Mouse (Mus musculus) heart, embryonic 10.5 days (tissue): ENCODE measurements at regions not wholly inside any gene's neighbourhood (a gene's known extent, or its start where the extent isn't known, plus 50 kb on each side); places are given as distances from the start of the nearest gene placed in this dataset.
"Not testable (repeated sequence)": the region's sequence is repeated elsewhere in the genome, so short reads cannot be mapped to it uniquely, and the experiment has no call there.

Experiments
- DNase-seq: peaks from one replicate; pipeline ENCODE4 v3.0.0-alpha.2; 2017; ENCODE audit warnings: low spot score
- H3K27ac ChIP-seq: fragments of 300-500 bp; sonication (generic); 2 replicates; pipeline ENCODE4 v1.5.1; 2016; ENCODE audit warnings: mild to moderate bottlenecking
- H3K27me3 ChIP-seq: fragments of 300-500 bp; sonication (generic); 2 replicates; pipeline ENCODE4 v1.6.1; 2016; ENCODE audit warnings: mild to moderate bottlenecking; ENCODE audit not compliant: poor library complexity, insufficient read depth, severe bottlenecking
- H3K36me3 ChIP-seq: fragments of 300-500 bp; sonication (generic); 2 replicates; pipeline ENCODE4 v1.6.1; 2016; ENCODE audit warnings: mild to moderate bottlenecking, moderate library complexity
- H3K4me1 ChIP-seq: fragments of 300-500 bp; sonication (generic); 2 replicates; pipeline ENCODE4 v1.6.1; 2016; ENCODE audit warnings: mild to moderate bottlenecking
- H3K4me3 ChIP-seq: fragments of 300-500 bp; sonication (generic); 2 replicates; pipeline ENCODE4 v1.5.1; 2016; ENCODE audit warnings: mild to moderate bottlenecking, moderate library complexity
- H3K9me3 ChIP-seq: fragments of 300-500 bp; sonication (generic); 2 replicates; pipeline ENCODE4 v1.6.1; 2016; ENCODE audit warnings: mild to moderate bottlenecking, moderate library complexity
- WGBS: fragments of 180-500 bp; shearing (Covaris S2); methylation state at CpG from one replicate; pipeline ENCODE4 v1.1.7; 2016; 5-methylcytosine and 5-hydroxymethylcytosine counted together

DNA sequence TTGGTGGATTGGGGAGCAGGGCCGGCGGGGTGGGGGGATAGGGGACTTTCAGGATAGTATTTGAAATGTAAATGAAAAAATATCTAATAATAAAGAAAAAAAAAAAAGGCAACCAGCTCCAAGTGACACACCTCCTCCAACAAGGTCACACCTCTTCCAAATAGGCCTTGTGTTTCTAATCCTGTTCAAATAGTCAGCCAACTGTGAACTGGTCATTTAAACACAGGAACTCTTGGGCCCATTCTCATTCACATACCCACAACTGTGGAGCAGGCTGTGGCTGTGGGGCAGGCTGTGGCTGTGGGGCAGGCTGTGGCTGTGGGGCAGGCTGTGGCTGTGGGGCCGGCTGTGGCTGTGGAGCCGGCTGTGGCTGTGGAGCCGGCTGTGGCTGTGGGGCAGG, 839.6 kb upstream of the Mms22l start:
- DNase-seq, H3K27me3 ChIP-seq, H3K4me3 ChIP-seq, H3K36me3 ChIP-seq, H3K4me1 ChIP-seq, H3K27ac ChIP-seq, H3K9me3 ChIP-seq: not testable (repeated sequence)
- WGBS = 77% methylated on average over 5 of the region's 5 CpGs

- 82% methylated on average over 2 of the region's 2 CpGs for WGBS
- H3K27ac ChIP-seq = no peak overlapping the region
- no peaks in the 10 kb centered on the region for H3K36me3 ChIP-seq
- H3K4me1 ChIP-seq = no peaks in the 10 kb centered on the region
- no peak for DNase-seq
- H3K9me3 ChIP-seq = no peaks in the 10 kb centered on the region
- no peaks in the 10 kb centered on the region for H3K27me3 ChIP-seq
- no peak overlapping the region for H3K4me3 ChIP-seq
These were observed 827.4 kb upstream of the Mms22l start for GRCm38 (mm10) chr4:23668896-23669295.

- Histone ChIP-seq H3K27me3 (no peaks in the 10 kb centered on the region), H3K4me1 (no peaks in the 10 kb centered on the region), H3K4me3 (no peak overlapping the region), H3K9me3 (no peaks in the 10 kb centered on the region), H3K36me3 (no peaks in the 10 kb centered on the region), H3K27ac (no peak overlapping the region)
- no peak for DNase-seq
These were observed 792.6 kb upstream of the Mms22l start for GRCm38 (mm10) chr4:23703626-23704025.

DNA sequence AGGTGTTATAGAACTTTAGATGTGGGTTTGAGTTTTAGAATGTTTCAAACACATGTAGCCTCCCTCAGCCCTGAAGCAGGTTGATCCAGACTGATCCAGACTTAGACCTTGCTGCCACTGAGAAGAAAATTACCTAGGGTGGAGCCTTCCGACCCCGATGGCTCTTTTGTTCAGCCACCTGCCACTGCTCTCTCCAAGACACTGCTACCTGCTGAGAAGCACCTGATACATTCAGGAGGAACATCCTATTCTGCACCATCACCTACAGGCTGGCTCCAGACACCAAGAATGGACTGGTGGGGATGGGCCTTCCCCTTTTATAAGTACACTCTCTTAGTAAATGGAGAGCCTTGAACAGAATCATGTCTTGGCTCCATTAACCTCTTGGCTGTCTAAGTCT, 785.5 kb upstream of the Mms22l start:
- DNase-seq = no peak
- H3K36me3 ChIP-seq = no peaks in the 10 kb centered on the region
- no peaks in the 10 kb centered on the region for H3K4me1 ChIP-seq
- no peaks in the 10 kb centered on the region for H3K9me3 ChIP-seq
- H3K27ac ChIP-seq = no peak overlapping the region
- H3K27me3 ChIP-seq = no peaks in the 10 kb centered on the region
- 87% methylated on average over 2 of the region's 2 CpGs for WGBS
- H3K4me3 ChIP-seq = no peak overlapping the region

DNA sequence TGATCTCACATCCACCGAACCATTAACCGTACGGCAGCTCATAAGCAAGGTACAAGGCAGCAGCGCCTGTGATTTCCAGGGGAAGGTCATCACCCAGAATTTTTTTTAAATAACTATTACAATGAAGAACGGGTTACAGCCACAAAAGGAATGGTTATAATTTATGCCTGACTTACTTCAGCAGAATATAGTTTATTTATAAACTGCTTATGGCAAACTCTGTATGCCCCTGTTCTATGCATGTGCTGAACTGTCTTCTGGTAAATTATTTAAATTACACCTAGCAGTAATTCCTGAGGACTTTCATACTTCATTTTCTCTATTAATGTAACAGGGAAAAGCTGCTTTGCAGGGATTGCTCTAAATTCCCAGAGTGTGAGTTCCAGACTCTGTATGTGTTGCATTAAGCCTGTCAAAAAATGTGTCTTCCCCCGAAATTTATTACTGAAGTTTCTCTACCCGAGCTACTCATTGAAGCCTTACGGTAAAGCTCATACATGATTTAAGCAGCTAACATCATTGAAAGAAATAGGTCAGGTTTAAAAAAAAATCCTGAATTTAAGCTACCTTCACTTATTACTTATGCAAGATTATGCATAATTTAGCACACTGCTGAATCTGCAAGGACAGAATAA, 782.4 kb upstream of the Mms22l start:
- H3K9me3 ChIP-seq = no peaks in the 10 kb centered on the region
- H3K36me3 ChIP-seq = no peaks in the 10 kb centered on the region
- H3K4me3 ChIP-seq = no peak overlapping the region
- no peak overlapping the region for H3K27ac ChIP-seq
- no peak for DNase-seq
- no peaks in the 10 kb centered on the region for H3K4me1 ChIP-seq
- WGBS = 88% methylated on average over 8 of the region's 8 CpGs
- no peaks in the 10 kb centered on the region for H3K27me3 ChIP-seq

- Histone ChIP-seq H3K27me3 (no peaks in the 10 kb centered on the region), H3K4me1 (no peaks in the 10 kb centered on the region), H3K27ac (no peak overlapping the region), H3K9me3 (no peaks in the 10 kb centered on the region), H3K4me3 (no peak overlapping the region), H3K36me3 (no peaks in the 10 kb centered on the region)
- DNase-seq = no peak
- whole genome bisulfite sequencing = 74% methylated on average over 2 of the region's 2 CpGs
These were observed 768.4 kb upstream of the Mms22l start for GRCm38 (mm10) chr4:23727846-23728245.

DNA sequence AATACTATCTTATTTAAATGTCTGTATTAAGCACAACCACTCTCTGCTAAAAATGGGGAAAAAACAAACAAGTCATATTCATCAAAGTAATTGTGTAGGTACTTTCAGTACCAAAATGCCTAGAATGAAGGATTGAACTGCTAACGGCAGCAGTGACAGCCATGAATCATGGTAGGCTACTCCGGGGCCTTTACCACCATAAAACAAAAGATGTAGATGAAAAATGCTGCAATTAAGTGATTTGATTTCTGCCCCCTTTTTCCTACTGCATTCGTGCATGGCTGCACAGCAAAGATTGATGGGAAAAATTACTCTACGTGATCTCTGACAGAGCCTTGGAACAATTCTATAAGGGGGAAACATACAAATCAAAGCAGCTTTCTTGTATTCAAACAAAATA, 763.8 kb upstream of the Mms22l start:
- no peaks in the 10 kb centered on the region for H3K27me3 ChIP-seq
- H3K4me3 ChIP-seq = no peak overlapping the region
- WGBS = 76% methylated on average over 4 of the region's 4 CpGs
- no peaks in the 10 kb centered on the region for H3K4me1 ChIP-seq
- H3K36me3 ChIP-seq = no peaks in the 10 kb centered on the region
- no peak overlapping the region for H3K27ac ChIP-seq
- DNase-seq = no peak
- H3K9me3 ChIP-seq = no peaks in the 10 kb centered on the region

DNA sequence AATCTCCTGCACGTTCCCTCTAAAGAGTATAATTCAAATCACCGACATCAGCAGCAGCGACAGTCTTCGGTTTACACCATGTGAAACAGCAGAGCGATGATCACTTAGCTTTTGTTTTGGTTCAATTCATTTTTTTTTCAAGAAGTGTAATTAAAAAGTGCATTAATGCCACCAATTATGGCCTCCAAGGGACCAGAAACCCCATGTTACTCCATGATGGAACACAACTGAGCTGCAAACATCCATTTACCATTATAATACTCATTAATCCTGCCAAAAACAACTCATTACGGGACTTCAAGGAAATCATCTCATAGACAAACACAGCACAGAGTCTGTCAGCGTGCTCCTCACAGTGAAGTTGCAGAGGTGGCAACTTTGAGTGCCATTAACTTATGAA, 752.2 kb upstream of the Mms22l start:
- no peaks in the 10 kb centered on the region for H3K27me3 ChIP-seq
- WGBS = 84% methylated on average over 7 of the region's 7 CpGs
- H3K4me3 ChIP-seq = no peak overlapping the region
- H3K36me3 ChIP-seq = no peaks in the 10 kb centered on the region
- no peak for DNase-seq
- no peaks in the 10 kb centered on the region for H3K9me3 ChIP-seq
- no peak overlapping the region for H3K27ac ChIP-seq
- H3K4me1 ChIP-seq = no peaks in the 10 kb centered on the region

DNA sequence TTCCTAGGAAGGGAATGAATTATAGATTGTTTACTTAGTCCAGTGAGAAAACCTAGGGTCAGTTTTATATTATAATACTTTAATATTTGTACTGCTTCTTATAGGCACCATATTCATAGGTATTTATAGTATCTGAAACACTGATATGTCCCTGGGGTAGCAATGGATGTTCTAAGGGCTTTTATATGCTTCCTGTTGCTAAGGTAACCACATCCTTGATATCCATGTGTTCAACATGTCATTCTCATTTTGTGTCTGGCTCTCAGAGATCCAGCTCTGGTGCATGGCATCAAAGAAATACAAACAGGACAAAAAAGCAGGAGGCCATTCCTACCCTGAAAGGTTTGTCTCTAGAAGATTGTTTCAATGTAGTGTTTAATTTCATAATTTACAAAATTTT, 738.2 kb upstream of the Mms22l start:
- no peak overlapping the region for H3K4me3 ChIP-seq
- no peak for DNase-seq
- no peaks in the 10 kb centered on the region for H3K4me1 ChIP-seq
- no peaks in the 10 kb centered on the region for H3K9me3 ChIP-seq
- H3K27ac ChIP-seq = no peak overlapping the region
- no peaks in the 10 kb centered on the region for H3K36me3 ChIP-seq
- no peaks in the 10 kb centered on the region for H3K27me3 ChIP-seq

DNA sequence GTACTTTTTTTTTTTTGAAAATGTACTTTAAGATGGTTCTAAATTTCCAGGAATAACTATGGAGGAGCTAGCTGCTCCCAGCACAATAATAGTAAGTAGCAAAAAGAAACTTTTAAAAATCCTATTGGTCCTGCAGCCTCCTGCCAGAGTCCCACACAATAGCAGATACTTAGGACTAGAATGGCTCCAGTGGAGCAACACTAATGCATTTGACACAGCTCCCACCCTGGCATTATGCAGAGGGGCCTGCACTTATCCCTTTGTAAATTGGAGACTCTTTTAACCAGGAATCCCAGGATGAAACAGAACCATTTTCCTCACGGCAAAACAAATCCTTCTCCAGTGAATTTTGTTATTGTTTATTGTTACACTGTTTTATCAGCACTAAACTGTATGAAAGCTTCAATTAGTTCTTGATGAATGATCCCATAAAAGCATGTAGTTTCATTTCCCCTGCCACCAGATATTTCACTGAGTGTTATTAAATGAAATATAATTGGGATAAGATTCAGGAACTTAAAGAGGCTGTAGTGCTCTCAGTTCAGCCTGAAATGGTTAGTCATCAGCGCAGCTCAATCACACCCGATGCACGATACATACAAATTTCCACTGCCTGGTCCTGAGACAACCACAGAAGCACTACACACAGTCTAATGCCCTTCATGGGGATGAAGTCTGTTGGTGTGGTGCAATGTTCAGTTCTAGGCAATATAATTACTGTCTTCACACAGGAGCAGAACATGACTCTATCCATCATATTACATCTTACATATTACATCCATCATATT, 708.6 kb upstream of the Mms22l start:
- Histone ChIP-seq H3K27ac (no peak overlapping the region), H3K4me1 (no peaks in the 10 kb centered on the region), H3K9me3 (no peaks in the 10 kb centered on the region), H3K4me3 (no peak overlapping the region), H3K36me3 (no peaks in the 10 kb centered on the region), H3K27me3 (no peaks in the 10 kb centered on the region)
- WGBS = 82% methylated on average over 4 of the region's 4 CpGs
- no peak for DNase-seq

- Histone ChIP-seq H3K4me1 (no peaks in the 10 kb centered on the region), H3K4me3 (no peak overlapping the region), H3K9me3 (no peaks in the 10 kb centered on the region), H3K27ac (no peak overlapping the region), H3K27me3 (no peaks in the 10 kb centered on the region), H3K36me3 (no peaks in the 10 kb centered on the region)
- WGBS = 73% methylated on average over 2 of the region's 2 CpGs
- no peak for DNase-seq
These were observed 672.7 kb upstream of the Mms22l start for GRCm38 (mm10) chr4:23823516-23823915.

GRCm38 (mm10) chr4:23826885-23827284, 669.4 kb upstream of the Mms22l start:
- Histone ChIP-seq H3K9me3 (no peaks in the 10 kb centered on the region), H3K4me1 (no peaks in the 10 kb centered on the region), H3K36me3 (no peaks in the 10 kb centered on the region), H3K27me3 (no peaks in the 10 kb centered on the region), H3K4me3 (no peak overlapping the region), H3K27ac (no peak overlapping the region)
- WGBS = 12% methylated on average over 2 of the region's 2 CpGs
- DNase-seq = no peak

- Histone ChIP-seq H3K4me1 (no peaks in the 10 kb centered on the region), H3K4me3 (no peak overlapping the region), H3K27ac (no peak overlapping the region), H3K9me3 (no peaks in the 10 kb centered on the region), H3K27me3 (no peaks in the 10 kb centered on the region), H3K36me3 (no peaks in the 10 kb centered on the region)
- 66% methylated on average over 7 of the region's 7 CpGs for WGBS
- DNase-seq = no peak
These were observed 663.7 kb upstream of the Mms22l start for GRCm38 (mm10) chr4:23832385-23833164.
